Mouse (Mus musculus) intestine, embryonic 16.5 days (tissue): Measurements from ENCODE around the gene Zfp740. TPM values are rescaled to one million over a fixed set of nuclear protein-coding genes. Genes with fewer than 3 reads are reported as not detected.
"Not testable (repeated sequence)": the region's sequence is repeated elsewhere in the genome, so short reads cannot be mapped to it uniquely, and the experiment has no call there.

Experiments used
- ATAC-seq: fragments of 200-750 bp; cut with Nextera tagmentation; 2 replicates; pipeline ENCODE4 v1.8.0; 2017; ENCODE audit warnings: moderate TSS enrichment, moderate library complexity
- H3K27ac ChIP-seq: fragments of 300-500 bp; sonication (generic); 2 replicates; pipeline ENCODE4 v1.5.1; 2014; ENCODE audit warnings: mild to moderate bottlenecking, low read length
- H3K27me3 ChIP-seq: fragments of 300-500 bp; sonication (generic); replicated peaks from 2 replicates; pipeline ENCODE4 v1.6.1; 2014; ENCODE audit warnings: low read length, control low read depth, mixed read lengths; ENCODE audit not compliant: control insufficient read depth, insufficient read depth
- H3K36me3 ChIP-seq: fragments of 300-500 bp; sonication (generic); 2 replicates; pipeline ENCODE4 v1.6.1; 2014; ENCODE audit warnings: low read length, control low read depth; ENCODE audit not compliant: control insufficient read depth, insufficient read depth
- H3K4me1 ChIP-seq: fragments of 300-500 bp; sonication (generic); 2 replicates; pipeline ENCODE4 v1.6.1; 2014; ENCODE audit warnings: low read length, control low read depth, mixed read lengths; ENCODE audit not compliant: control insufficient read depth, insufficient read depth
- H3K4me2 ChIP-seq: fragments of 300-500 bp; sonication (generic); 2 replicates; pipeline ENCODE4 v1.6.1; 2014; ENCODE audit warnings: low read depth, low read length, control low read depth
- H3K4me3 ChIP-seq: fragments of 300-500 bp; sonication (generic); 2 replicates; pipeline ENCODE4 v1.5.1; 2014; ENCODE audit warnings: mild to moderate bottlenecking, low read length
- H3K9ac ChIP-seq: fragments of 300-500 bp; sonication (generic); 2 replicates; pipeline ENCODE4 v1.6.1; 2014; ENCODE audit warnings: low read depth, low read length
- H3K9me3 ChIP-seq: fragments of 300-500 bp; sonication (generic); 2 replicates; pipeline ENCODE4 v1.6.1; 2016; ENCODE audit warnings: low read length, control low read depth; ENCODE audit not compliant: control insufficient read depth
- WGBS: fragments of 180-500 bp; shearing (Covaris S2); extraction: QIAGEN DNeasy Blood & Tissue Kit; methylation state at CpG from one replicate; pipeline ENCODE4 v1.1.7; 2014; 5-methylcytosine and 5-hydroxymethylcytosine counted together
- polyA plus RNA-seq: library from polyadenylated mRNA; unstranded; fragments of >200 nt; fragmentation: Nextera tagmentation; extraction: Ambion mirVana; gene quantifications from 2 replicates; pipeline ENCODE4 v1.2.1, GENCODE M21; 2015

The Zfp740 gene
- 33.6 and 35.3 TPM in 2 replicates for polyA plus RNA-seq

- Histone ChIP-seq H3K27me3 (no peaks in the 10 kb centered on the region), H3K36me3 (peaks cover 3% of the 10 kb centered on the region; the same call in 1 of the 2 replicates), H3K4me1 (peaks cover 32% of the 10 kb centered on the region), H3K27ac (peak within 1 kb of the TSS; percentile 100), H3K9me3 (no peaks in the 10 kb centered on the region), H3K4me3 (peak within 1 kb of the TSS; percentile 84), H3K4me2 (peak within 1 kb of the TSS; percentile 84), H3K9ac (peak within 1 kb of the TSS; percentile 98)
- WGBS = under 1% methylated on average over 66 of the region's 68 CpGs
- ATAC-seq = peak; percentile 97
Observed at GRCm38 (mm10) chr15:102202971-102203834, at the start of gene Zfp740. Gene Zfp740 (plus strand): TSS chr15:102203249.

- not testable (repeated sequence) for H3K9ac ChIP-seq, H3K9me3 ChIP-seq, H3K4me2 ChIP-seq, H3K4me1 ChIP-seq, H3K36me3 ChIP-seq, H3K27ac ChIP-seq, H3K27me3 ChIP-seq, H3K4me3 ChIP-seq, ATAC-seq
- WGBS = 95% methylated on average over 6 of the region's 6 CpGs
Observed at GRCm38 (mm10) chr15:102155006-102155405, 48.0 kb upstream of the Zfp740 start.

GRCm38 (mm10) chr15:102156836-102157235, 46.2 kb upstream of the Zfp740 start:
- no peak overlapping the region for H3K4me3 ChIP-seq
- H3K9ac ChIP-seq = no peak overlapping the region
- no peaks in the 10 kb centered on the region for H3K9me3 ChIP-seq
- no peaks in the 10 kb centered on the region for H3K36me3 ChIP-seq
- 41% methylated on average over 20 of the region's 20 CpGs for WGBS
- H3K27me3 ChIP-seq = no peaks in the 10 kb centered on the region
- H3K4me1 ChIP-seq = peaks cover 3% of the 10 kb centered on the region; the same call in 1 of the 2 replicates
- H3K27ac ChIP-seq = no peak overlapping the region
- H3K4me2 ChIP-seq = no peak overlapping the region
- no peak for ATAC-seq

- no peak overlapping the region for H3K4me2 ChIP-seq
- H3K27ac ChIP-seq = no peak overlapping the region
- no peak overlapping the region for H3K4me3 ChIP-seq
- no peaks in the 10 kb centered on the region for H3K36me3 ChIP-seq
- H3K27me3 ChIP-seq = no peaks in the 10 kb centered on the region
- H3K9me3 ChIP-seq = no peaks in the 10 kb centered on the region
- WGBS = 65% methylated on average over 27 of the region's 27 CpGs
- no peak for ATAC-seq
- no peaks in the 10 kb centered on the region for H3K4me1 ChIP-seq
- H3K9ac ChIP-seq = no peak overlapping the region
Observed at GRCm38 (mm10) chr15:102160415-102161060, 42.5 kb upstream of the Zfp740 start.

- Histone ChIP-seq H3K4me3 (no peak overlapping the region), H3K9me3 (no peaks in the 10 kb centered on the region), H3K27ac (no peak overlapping the region), H3K36me3 (no peaks in the 10 kb centered on the region), H3K4me2 (no peak overlapping the region), H3K27me3 (no peaks in the 10 kb centered on the region), H3K9ac (no peak overlapping the region), H3K4me1 (peaks cover 4% of the 10 kb centered on the region; the same call in 1 of the 2 replicates)
- ATAC-seq = no peak
- 62% methylated on average over 3 of the region's 3 CpGs for WGBS
Observed at GRCm38 (mm10) chr15:102163900-102164693, 39.0 kb upstream of the Zfp740 start.

- Histone ChIP-seq H3K4me3 (no peak overlapping the region), H3K27ac (no peak overlapping the region), H3K36me3 (no peaks in the 10 kb centered on the region), H3K9ac (no peak overlapping the region), H3K4me1 (peaks cover 4% of the 10 kb centered on the region; the same call in 1 of the 2 replicates), H3K4me2 (no peak overlapping the region), H3K9me3 (no peaks in the 10 kb centered on the region), H3K27me3 (no peaks in the 10 kb centered on the region)
- ATAC-seq = no peak
- WGBS = 42% methylated on average over 6 of the region's 6 CpGs
Observed at GRCm38 (mm10) chr15:102165468-102166100, 37.5 kb upstream of the Zfp740 start.

GRCm38 (mm10) chr15:102167620-102168021, 35.4 kb upstream of the Zfp740 start:
- no peaks in the 10 kb centered on the region for H3K36me3 ChIP-seq
- H3K27ac ChIP-seq = no peak overlapping the region
- no peak overlapping the region for H3K4me3 ChIP-seq
- ATAC-seq = peak; percentile 58; the same call in 1 of the 2 replicates
- no peak overlapping the region for H3K4me2 ChIP-seq
- 46% methylated on average over 6 of the region's 6 CpGs for WGBS
- H3K9ac ChIP-seq = no peak overlapping the region
- peaks cover 4% of the 10 kb centered on the region; the same call in 1 of the 2 replicates for H3K4me1 ChIP-seq
- H3K9me3 ChIP-seq = no peaks in the 10 kb centered on the region
- H3K27me3 ChIP-seq = no peaks in the 10 kb centered on the region

GRCm38 (mm10) chr15:102169064-102169463, 34.0 kb upstream of the Zfp740 start:
- no peaks in the 10 kb centered on the region for H3K27me3 ChIP-seq
- 51% methylated on average over 2 of the region's 2 CpGs for WGBS
- peaks cover 4% of the 10 kb centered on the region; the same call in 1 of the 2 replicates for H3K4me1 ChIP-seq
- no peaks in the 10 kb centered on the region for H3K36me3 ChIP-seq
- no peak overlapping the region for H3K4me3 ChIP-seq
- H3K27ac ChIP-seq = no peak overlapping the region
- H3K9ac ChIP-seq = no peak overlapping the region
- H3K9me3 ChIP-seq = no peaks in the 10 kb centered on the region
- H3K4me2 ChIP-seq = no peak overlapping the region
- no peak for ATAC-seq
